Mouse (Mus musculus) bone marrow macrophage, adult 2 months (primary cell): ENCODE data around the gene Mad1l1.

Experiments
- CTCF ChIP-seq: IDR thresholded peaks from 2 replicates; pipeline ENCODE4 v1.5.1; 2012; ENCODE audit warnings: low read depth, mild to moderate bottlenecking, low read length, moderate library complexity
- POLR2A ChIP-seq: IDR thresholded peaks from 2 replicates; pipeline ENCODE4 v1.6.1; 2012; ENCODE audit warnings: mild to moderate bottlenecking, low read depth, low read length, borderline replicate concordance

GRCm38 (mm10) chr5:140007656-140008522 is 313.5 kb downstream of the Mad1l1 start:
- TF ChIP-seq POLR2A (no peak), CTCF (no peak)
